Mouse (Mus musculus) brown adipose tissue, adult 24 weeks (tissue): ENCODE data around the gene Rita1. TPM values are rescaled to one million over a fixed set of nuclear protein-coding genes. Genes with fewer than 3 reads are reported as not detected.

ENCODE experiments used
- H3K27ac ChIP-seq: fragments of 200-500 bp; replicated peaks from 2 replicates; pipeline ENCODE4 v1.5.1; 2012; ENCODE audit warnings: low read depth, mild to moderate bottlenecking, low read length
- H3K4me1 ChIP-seq: fragments of 200-500 bp; 2 replicates; pipeline ENCODE4 v1.6.1; 2012; ENCODE audit warnings: low read length, mixed read lengths; ENCODE audit not compliant: control insufficient read depth, insufficient read depth, insufficient read length
- H3K4me3 ChIP-seq: fragments of 200-500 bp; 2 replicates; pipeline ENCODE4 v1.5.1; 2012; ENCODE audit warnings: low read depth, mild to moderate bottlenecking, low read length, moderate library complexity; ENCODE audit not compliant: insufficient read depth
- polyA plus RNA-seq: library from polyadenylated mRNA; stranded (reverse); fragments of >200 nt; gene quantifications from 2 replicates; pipeline ENCODE4 v1.2.4, GENCODE M21; 2012; ENCODE audit not compliant: missing spikeins, insufficient read depth, insufficient read length

The Rita1 gene
- polyA plus RNA-seq, 1 experiment, result 11.3 TPM

DNA sequence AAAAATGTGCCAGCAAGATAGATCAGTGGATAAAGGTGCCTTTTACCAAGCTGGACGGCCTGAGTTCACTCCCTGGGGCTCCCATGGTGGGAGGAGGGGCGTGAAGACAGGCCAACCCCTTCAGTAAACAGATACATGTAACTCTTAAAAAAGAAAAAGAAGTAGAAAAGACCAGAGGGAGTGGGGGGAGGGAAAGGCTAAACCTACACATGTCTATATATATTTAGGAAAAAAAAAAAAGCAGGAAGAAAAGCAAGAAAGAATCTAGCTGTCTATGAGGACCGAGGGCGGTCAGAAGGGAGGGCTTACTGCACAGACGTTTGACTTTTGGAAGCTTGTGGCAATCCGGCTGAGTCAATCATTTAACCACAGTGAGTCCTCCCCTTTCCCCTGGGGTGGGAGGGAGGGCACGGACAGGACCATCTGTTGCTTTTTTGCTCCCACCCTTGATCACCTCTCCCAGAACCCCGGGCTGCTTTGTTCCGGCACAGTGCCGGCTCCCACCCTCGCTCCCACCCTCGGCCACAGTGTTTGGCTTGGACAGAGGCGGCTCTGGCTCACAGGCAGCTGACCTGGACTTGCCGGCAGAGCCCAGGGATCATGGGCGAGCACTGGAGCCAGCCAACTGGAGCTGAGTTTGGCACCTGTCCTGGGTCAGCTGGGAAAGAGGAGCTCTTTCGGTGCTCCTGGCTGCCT lies 51.6 kb downstream of the Rita1 start:
- Histone ChIP-seq H3K4me1 (peaks cover 22% of the 10 kb centered on the region), H3K4me3 (peak overlapping the region; percentile 37; the same call in 1 of the 2 replicates), H3K27ac (peak overlapping the region; percentile 81)

- Histone ChIP-seq H3K27ac (peak overlapping the region; percentile 81), H3K4me1 (peaks cover 16% of the 10 kb centered on the region), H3K4me3 (peak overlapping the region; percentile 37)
Observed at GRCm38 (mm10) chr5:120560129-120560615, 52.2 kb downstream of the Rita1 start.

DNA sequence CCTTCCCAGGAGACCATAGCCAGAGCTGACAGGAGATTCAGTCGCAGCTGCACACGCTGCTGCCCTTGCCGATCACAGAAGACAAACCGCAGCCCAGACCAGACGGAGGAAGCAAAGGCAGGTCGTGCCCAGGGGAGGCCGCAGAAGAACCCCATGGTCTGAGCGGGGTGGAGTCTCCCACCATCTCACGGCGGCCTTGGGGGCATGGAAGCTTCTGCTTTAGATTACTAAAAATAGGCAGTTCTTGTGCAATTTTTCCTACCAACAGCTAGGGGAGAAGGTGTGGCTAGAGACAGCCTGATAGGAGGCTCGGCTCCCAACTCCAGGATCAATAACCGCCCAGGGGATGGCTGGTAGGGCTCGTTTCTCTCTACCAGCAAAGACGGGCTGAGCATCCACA lies 53.6 kb downstream of the Rita1 start:
- Histone ChIP-seq H3K4me1 (peaks cover 9% of the 10 kb centered on the region), H3K4me3 (peak overlapping the region; percentile 10; the same call in 1 of the 2 replicates), H3K27ac (peak overlapping the region; percentile 32)

- H3K4me3 ChIP-seq, result no peak overlapping the region
- peaks cover 8% of the 10 kb centered on the region for H3K4me1 ChIP-seq
- no peak overlapping the region for H3K27ac ChIP-seq
Observed at GRCm38 (mm10) chr5:120558041-120558440, 54.3 kb downstream of the Rita1 start.

GRCm38 (mm10) chr5:120555871-120556270 lies 56.5 kb downstream of the Rita1 start:
- H3K4me1 ChIP-seq, result peaks cover 5% of the 10 kb centered on the region
- H3K27ac ChIP-seq, result no peak overlapping the region
- no peak overlapping the region for H3K4me3 ChIP-seq

DNA sequence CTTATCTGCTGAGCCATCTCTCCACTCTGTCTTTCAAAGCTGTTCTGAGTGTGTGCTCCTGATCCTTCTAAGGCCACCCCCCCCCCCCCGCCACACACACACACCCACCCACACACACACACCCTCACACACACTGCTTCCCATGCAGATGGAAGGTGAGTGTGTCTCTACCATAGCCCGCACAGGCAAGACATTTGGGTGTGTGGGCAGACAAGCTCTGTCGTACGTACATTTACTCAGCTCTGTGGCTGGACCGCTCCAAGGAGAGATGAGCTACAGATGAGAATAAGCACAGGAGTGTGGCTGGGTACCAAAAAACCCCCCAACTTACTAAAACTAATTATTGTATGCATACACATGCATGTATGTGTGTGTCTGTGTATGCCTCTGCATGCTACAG lies 61.7 kb downstream of the Rita1 start:
- no peak overlapping the region for H3K4me3 ChIP-seq

GRCm38 (mm10) chr5:120550137-120550536 lies 62.3 kb downstream of the Rita1 start:
- Histone ChIP-seq H3K4me1 (no peaks in the 10 kb centered on the region), H3K4me3 (no peak overlapping the region), H3K27ac (no peak overlapping the region)

More for the DNA sequence above, 61.7 kb downstream of the Rita1 start:
- H3K27ac ChIP-seq, result no peak overlapping the region
- no peaks in the 10 kb centered on the region for H3K4me1 ChIP-seq

- H3K4me1 ChIP-seq, result no peaks in the 10 kb centered on the region
- no peak overlapping the region for H3K4me3 ChIP-seq
- no peak overlapping the region for H3K27ac ChIP-seq
Observed at GRCm38 (mm10) chr5:120548236-120548850, 64.0 kb downstream of the Rita1 start.

Other genes starting within 250 kb of the Rita1 start
- not detected in 2 replicates for gene Lhx5, start 180.9 kb downstream of the Rita1 start, polyA plus RNA-seq
- 22.0 and 25.5 TPM in 2 replicates for gene Sdsl, start 139.8 kb downstream of the Rita1 start, polyA plus RNA-seq
- gene Sds, start 136.1 kb downstream of the Rita1 start, polyA plus RNA-seq, result not detected in 2 replicates
- 20.4 and 22.8 TPM in 2 replicates for gene Plbd2, start 109.0 kb downstream of the Rita1 start, polyA plus RNA-seq
- 4.3 and 5.7 TPM in 2 replicates for gene Slc8b1, start 101.4 kb downstream of the Rita1 start, polyA plus RNA-seq
- gene Tpcn1, start 23.9 kb downstream of the Rita1 start, polyA plus RNA-seq, result 28.6 and 39.1 TPM in 2 replicates
- gene Iqcd, start 23.6 kb downstream of the Rita1 start, polyA plus RNA-seq, result not detected in 2 replicates
- gene Ddx54, start 150 bp upstream of the Rita1 start, polyA plus RNA-seq, result 10.3 and 13.0 TPM in 2 replicates
- not detected in 2 replicates for gene Cfap73, start 21.6 kb upstream of the Rita1 start, polyA plus RNA-seq
- not detected in 2 replicates for gene Rasal1, start 36.2 kb upstream of the Rita1 start, polyA plus RNA-seq
- gene Dtx1, start 99.3 kb upstream of the Rita1 start, polyA plus RNA-seq, result 0.52 TPM in 1 of 2 replicates, not detected in the other
- gene Oas2, start 137.3 kb upstream of the Rita1 start, polyA plus RNA-seq, result 0.96 and 1.2 TPM in 2 replicates
- gene Oas3, start 165.1 kb upstream of the Rita1 start, polyA plus RNA-seq, result 0.33 TPM in 1 of 2 replicates, not detected in the other
- not detected in 2 replicates for gene Oas1e, start 182.9 kb upstream of the Rita1 start, polyA plus RNA-seq
- 0.79 and 0.87 TPM in 2 replicates for gene Oas1c, start 199.9 kb upstream of the Rita1 start, polyA plus RNA-seq
- not detected in 2 replicates for gene Oas1f, start 234.8 kb upstream of the Rita1 start, polyA plus RNA-seq
- not detected in 2 replicates for gene Oas1h, start 248.8 kb upstream of the Rita1 start, polyA plus RNA-seq